Mouse (Mus musculus) forebrain, embryonic 13.5 days (tissue): ENCODE data around the gene Sapcd2. TPM values are rescaled to one million over a fixed set of nuclear protein-coding genes. Genes with fewer than 3 reads are reported as not detected.

ENCODE experiments used
- ATAC-seq: fragments of 200-750 bp; cut with Nextera tagmentation; 2 replicates; pipeline ENCODE4 v1.8.0; 2017
- H3K27ac ChIP-seq: fragments of 300-500 bp; sonication (generic); 2 replicates; pipeline ENCODE4 v1.5.1; 2015; ENCODE audit warnings: inconsistent platforms, mild to moderate bottlenecking, moderate library complexity
- H3K27me3 ChIP-seq: fragments of 300-500 bp; sonication (generic); 2 replicates; pipeline ENCODE4 v1.6.1; 2015; ENCODE audit warnings: mild to moderate bottlenecking, inconsistent platforms
- H3K36me3 ChIP-seq: fragments of 300-500 bp; sonication (generic); 2 replicates; pipeline ENCODE4 v1.6.1; 2015; ENCODE audit warnings: mild to moderate bottlenecking, inconsistent platforms; ENCODE audit not compliant: poor library complexity, severe bottlenecking
- H3K4me1 ChIP-seq: fragments of 300-500 bp; sonication (generic); 2 replicates; pipeline ENCODE4 v1.6.1; 2015; ENCODE audit warnings: inconsistent platforms
- H3K4me2 ChIP-seq: fragments of 300-500 bp; sonication (generic); 2 replicates; pipeline ENCODE4 v1.6.1; 2015; ENCODE audit warnings: inconsistent platforms, mild to moderate bottlenecking, moderate library complexity
- H3K4me3 ChIP-seq: fragments of 300-500 bp; sonication (generic); 2 replicates; pipeline ENCODE4 v1.5.1; 2015; ENCODE audit warnings: mild to moderate bottlenecking, inconsistent platforms
- H3K9ac ChIP-seq: fragments of 300-500 bp; sonication (generic); 2 replicates; pipeline ENCODE4 v1.6.1; 2015; ENCODE audit warnings: mild to moderate bottlenecking, inconsistent platforms
- H3K9me3 ChIP-seq: fragments of 300-500 bp; sonication (generic); replicated peaks from 2 replicates; pipeline ENCODE4 v1.6.1; 2016; ENCODE audit warnings: inconsistent platforms
- WGBS: fragments of 180-500 bp; shearing (Covaris S2); methylation state at CpG from one replicate; pipeline ENCODE4 v1.1.7; 2015; 5-methylcytosine and 5-hydroxymethylcytosine counted together
- polyA plus RNA-seq: library from polyadenylated mRNA; unstranded; fragments of >200 nt; fragmentation: Nextera tagmentation; extraction: Ambion mirVana; gene quantifications from 2 replicates; pipeline ENCODE4 v1.2.1, GENCODE M21; 2015

Gene Sapcd2
- polyA plus RNA-seq = 49.4 and 62.3 TPM in 2 replicates

GRCm38 (mm10) chr2:25371764-25372643 is at the start of gene Sapcd2:
Sapcd2 (plus strand) TSS chr2:25372321.
- peaks cover 22% of the 10 kb centered on the region for H3K36me3 ChIP-seq
- ATAC-seq = peak; percentile 97
- H3K4me2 ChIP-seq = peak within 1 kb of the TSS; percentile 96
- no peaks in the 10 kb centered on the region for H3K9me3 ChIP-seq
- peaks cover 33% of the 10 kb centered on the region for H3K4me1 ChIP-seq
- under 1% methylated on average over 65 of the region's 65 CpGs for WGBS
- H3K27ac ChIP-seq = peak within 1 kb of the TSS; percentile 82
- peak within 1 kb of the TSS; percentile 82 for H3K9ac ChIP-seq
- peaks cover 14% of the 10 kb centered on the region; the same call in 1 of the 2 replicates for H3K27me3 ChIP-seq
- H3K4me3 ChIP-seq = peak within 1 kb of the TSS; percentile 73

- H3K4me3 ChIP-seq = no peak overlapping the region
- WGBS = 75% methylated on average over 2 of the region's 2 CpGs
- peaks cover 17% of the 10 kb centered on the region for H3K27me3 ChIP-seq
- no peak overlapping the region for H3K9ac ChIP-seq
- ATAC-seq = no peak
- no peaks in the 10 kb centered on the region for H3K36me3 ChIP-seq
- H3K4me2 ChIP-seq = no peak overlapping the region
- peaks cover under 1% of the 10 kb centered on the region; the same call in 1 of the 2 replicates for H3K4me1 ChIP-seq
- H3K27ac ChIP-seq = no peak overlapping the region
- no peaks in the 10 kb centered on the region for H3K9me3 ChIP-seq
Measured at GRCm38 (mm10) chr2:25326036-25326435, 46.1 kb upstream of the Sapcd2 start.

- no peak overlapping the region for H3K9ac ChIP-seq
- 33% methylated on average over 7 of the region's 7 CpGs for WGBS
- ATAC-seq = no peak
- peaks cover 15% of the 10 kb centered on the region for H3K4me1 ChIP-seq
- H3K27ac ChIP-seq = no peak overlapping the region
- H3K4me2 ChIP-seq = no peak overlapping the region
- no peaks in the 10 kb centered on the region for H3K36me3 ChIP-seq
- no peaks in the 10 kb centered on the region for H3K9me3 ChIP-seq
- 0 out of 2 replicates have a peak, but pooled peaks cover 3% of the 10 kb centered on the region for H3K27me3 ChIP-seq
- H3K4me3 ChIP-seq = no peak overlapping the region
Measured at GRCm38 (mm10) chr2:25328440-25328839, 43.7 kb upstream of the Sapcd2 start.

- peak overlapping the region; percentile 97 for H3K4me2 ChIP-seq
- H3K4me1 ChIP-seq = peaks cover 21% of the 10 kb centered on the region
- H3K36me3 ChIP-seq = peaks cover 27% of the 10 kb centered on the region
- H3K9me3 ChIP-seq = no peaks in the 10 kb centered on the region
- H3K4me3 ChIP-seq = peak overlapping the region; percentile 90
- no peaks in the 10 kb centered on the region for H3K27me3 ChIP-seq
- H3K27ac ChIP-seq = no peak overlapping the region
- 63% methylated on average over 9 of the region's 9 CpGs for WGBS
- H3K9ac ChIP-seq = peak overlapping the region; percentile 92
- ATAC-seq = no peak
Measured at GRCm38 (mm10) chr2:25331470-25331869, 40.7 kb upstream of the Sapcd2 start.

GRCm38 (mm10) chr2:25332286-25333160 is 39.6 kb upstream of the Sapcd2 start, which contains the start of gene Man1b1:
Man1b1 (plus strand) TSS chr2:25332338.
- H3K9ac ChIP-seq = peak within 1 kb of the TSS; percentile 92
- H3K36me3 ChIP-seq = peaks cover 37% of the 10 kb centered on the region
- peaks cover 21% of the 10 kb centered on the region for H3K4me1 ChIP-seq
- peak within 1 kb of the TSS; percentile 90 for H3K4me3 ChIP-seq
- H3K27me3 ChIP-seq = no peaks in the 10 kb centered on the region
- ATAC-seq = peak; percentile 98
- peak within 1 kb of the TSS; percentile 83 for H3K27ac ChIP-seq
- H3K9me3 ChIP-seq = no peaks in the 10 kb centered on the region
- under 1% methylated on average over 78 of the region's 78 CpGs for WGBS
- peak within 1 kb of the TSS; percentile 97 for H3K4me2 ChIP-seq

GRCm38 (mm10) chr2:25333569-25333968 is 38.6 kb upstream of the Sapcd2 start:
- Histone ChIP-seq H3K36me3 (peaks cover 48% of the 10 kb centered on the region), H3K9ac (peak overlapping the region; percentile 92), H3K27ac (no peak overlapping the region), H3K4me3 (peak overlapping the region; percentile 90), H3K9me3 (no peaks in the 10 kb centered on the region), H3K4me2 (peak overlapping the region; percentile 97), H3K27me3 (no peaks in the 10 kb centered on the region), H3K4me1 (peaks cover 21% of the 10 kb centered on the region)
- ATAC-seq = no peak
- 70% methylated on average over 2 of the region's 2 CpGs for WGBS

- H3K36me3 ChIP-seq = peaks cover 88% of the 10 kb centered on the region
- H3K4me1 ChIP-seq = peaks cover 8% of the 10 kb centered on the region
- no peak overlapping the region for H3K4me2 ChIP-seq
- no peak overlapping the region for H3K27ac ChIP-seq
- H3K4me3 ChIP-seq = no peak overlapping the region
- 96% methylated on average over 6 of the region's 6 CpGs for WGBS
- H3K9ac ChIP-seq = no peak overlapping the region
- no peaks in the 10 kb centered on the region for H3K27me3 ChIP-seq
- no peak for ATAC-seq
- H3K9me3 ChIP-seq = no peaks in the 10 kb centered on the region
Measured at GRCm38 (mm10) chr2:25338303-25338702, 33.8 kb upstream of the Sapcd2 start.

- Histone ChIP-seq H3K27ac (no peak overlapping the region), H3K9me3 (no peaks in the 10 kb centered on the region), H3K4me1 (no peaks in the 10 kb centered on the region), H3K36me3 (peaks cover 98% of the 10 kb centered on the region), H3K9ac (no peak overlapping the region), H3K4me3 (no peak overlapping the region), H3K4me2 (no peak overlapping the region), H3K27me3 (no peaks in the 10 kb centered on the region)
- no peak for ATAC-seq
- 96% methylated on average over 7 of the region's 7 CpGs for WGBS
Measured at GRCm38 (mm10) chr2:25348162-25348561, 24.0 kb upstream of the Sapcd2 start.

- Histone ChIP-seq H3K4me2 (no peak overlapping the region), H3K4me1 (no peaks in the 10 kb centered on the region), H3K9ac (no peak overlapping the region), H3K27ac (no peak overlapping the region), H3K27me3 (no peaks in the 10 kb centered on the region), H3K4me3 (no peak overlapping the region), H3K9me3 (no peaks in the 10 kb centered on the region), H3K36me3 (peaks cover 93% of the 10 kb centered on the region)
- no peak for ATAC-seq
- WGBS = 97% methylated on average over 4 of the region's 4 CpGs
Measured at GRCm38 (mm10) chr2:25349499-25349898, 22.6 kb upstream of the Sapcd2 start.

- Histone ChIP-seq H3K4me1 (peaks cover 8% of the 10 kb centered on the region), H3K9me3 (no peaks in the 10 kb centered on the region), H3K36me3 (peaks cover 81% of the 10 kb centered on the region), H3K9ac (no peak overlapping the region), H3K27me3 (no peaks in the 10 kb centered on the region), H3K4me2 (no peak overlapping the region), H3K27ac (no peak overlapping the region), H3K4me3 (no peak overlapping the region)
- ATAC-seq = no peak
- 95% methylated on average over 3 of the region's 3 CpGs for WGBS
Measured at GRCm38 (mm10) chr2:25350701-25351100, 21.4 kb upstream of the Sapcd2 start.

- 90% methylated on average over 6 of the region's 6 CpGs for WGBS
- Histone ChIP-seq H3K27ac (no peak overlapping the region), H3K36me3 (peaks cover 48% of the 10 kb centered on the region)
Measured at GRCm38 (mm10) chr2:25354211-25354610, 17.9 kb upstream of the Sapcd2 start.

More at GRCm38 (mm10) chr2:25354211-25354610, 17.9 kb upstream of the Sapcd2 start:
- Histone ChIP-seq H3K4me1 (peaks cover 23% of the 10 kb centered on the region), H3K4me3 (no peak overlapping the region), H3K9me3 (no peaks in the 10 kb centered on the region), H3K4me2 (no peak overlapping the region), H3K9ac (no peak overlapping the region), H3K27me3 (no peaks in the 10 kb centered on the region)
- no peak for ATAC-seq
